Mouse (Mus musculus): Measurements from ENCODE around the gene Hsf4. TPM values are rescaled to one million over a fixed set of nuclear protein-coding genes. Genes with fewer than 3 reads are reported as not detected.

The Hsf4 gene
- total and polyA plus RNA-seq, 2 experiments from 2014 or later: 0.30 to 0.90 TPM

DNA sequence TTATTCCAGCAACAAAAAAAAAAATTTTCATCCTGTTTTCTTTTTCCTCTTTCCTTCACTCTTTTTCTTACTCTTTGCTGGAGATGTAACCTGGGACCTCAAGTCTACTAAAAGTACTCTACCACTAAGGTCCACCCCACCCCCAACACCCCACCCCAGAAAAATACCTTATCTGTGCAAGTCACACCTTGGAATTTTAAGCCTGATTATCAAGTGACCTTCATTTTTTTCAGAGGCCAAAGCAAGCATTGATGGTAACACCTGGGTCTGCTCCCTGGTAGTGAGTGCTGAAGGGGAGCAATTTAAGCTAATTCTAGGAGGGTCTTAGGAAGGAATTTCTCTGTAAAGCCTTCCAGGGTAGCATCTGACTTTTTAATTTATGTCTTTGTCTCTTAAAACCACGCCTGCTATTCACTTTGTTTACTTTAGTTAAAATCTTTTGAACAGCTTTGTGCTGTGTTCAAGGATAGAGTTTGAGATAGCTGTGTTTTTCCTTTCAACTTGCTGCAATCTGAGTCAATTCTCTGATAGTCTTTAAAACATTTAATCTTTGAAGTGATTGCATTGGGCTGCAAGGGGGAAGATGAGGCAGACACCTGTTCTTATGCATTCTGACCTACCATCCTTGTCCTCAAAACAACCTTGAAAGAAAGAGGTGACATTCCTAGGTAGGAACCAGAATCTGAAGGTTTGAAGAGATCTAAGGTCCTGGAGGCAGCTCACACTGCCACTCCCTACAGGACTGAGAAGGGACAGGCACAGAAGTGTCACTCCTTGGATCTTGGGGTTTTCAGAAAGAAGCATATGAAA, 36.3 kb upstream of the Hsf4 start:
- H3K27ac ChIP-seq (ENCODE audit: low read depth, low read length): no peak overlapping the region
- no peak overlapping the region for H3K4me2 ChIP-seq (ENCODE audit: low read depth)
- no peaks in the 10 kb centered on the region for H3K27me3 ChIP-seq (ENCODE audit: insufficient read depth, low read length)
- no peak overlapping the region for H3K9ac ChIP-seq
- WGBS: 72% methylated on average over 1 of the region's 1 CpGs
- TF ChIP-seq CTCF (IDR thresholded peaks at IDR 0.05; ENCODE audit: low read depth): no peak
- no peak for ATAC-seq
- no peak overlapping the region for H3K4me3 ChIP-seq (ENCODE audit: low read depth, low read length)
- H3K36me3 ChIP-seq (ENCODE audit: insufficient read depth): peaks cover 12% of the 10 kb centered on the region; the same call in 1 of the 2 replicates
- H3K9me3 ChIP-seq (ENCODE audit: low read length): no peaks in the 10 kb centered on the region
- no peaks in the 10 kb centered on the region for H3K4me1 ChIP-seq (ENCODE audit: insufficient read depth)
- DNase-seq: no peak

DNA sequence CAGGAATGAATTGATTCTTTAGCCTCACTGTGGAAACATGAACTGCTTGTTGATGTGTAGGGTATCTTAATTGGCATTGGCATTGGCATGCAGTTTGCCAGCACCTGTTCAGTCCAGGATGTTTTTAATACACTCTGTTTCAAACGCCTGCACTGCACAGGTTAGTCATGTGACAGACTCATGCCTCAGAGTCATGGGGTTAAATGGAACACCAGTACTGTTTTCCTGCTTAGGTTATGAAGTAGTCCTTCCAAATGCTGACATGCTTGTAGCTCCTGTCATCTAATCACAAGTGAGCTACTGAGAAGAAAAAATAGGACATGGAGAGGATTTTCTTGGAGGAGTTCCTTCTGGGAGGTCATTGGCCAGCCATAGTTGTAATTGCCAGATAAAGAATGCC, 34.4 kb upstream of the Hsf4 start:
- DNase-seq (no peak), ATAC-seq (no peak)
- Histone ChIP-seq H3K4me3 (ENCODE audit: low read depth, low read length) (no peak overlapping the region), H3K36me3 (ENCODE audit: insufficient read depth) (peaks cover 19% of the 10 kb centered on the region), H3K4me2 (ENCODE audit: low read depth) (no peak overlapping the region), H3K27me3 (ENCODE audit: insufficient read depth, low read length) (no peaks in the 10 kb centered on the region), H3K9ac (no peak overlapping the region), H3K27ac (ENCODE audit: low read depth, low read length) (no peak overlapping the region), H3K4me1 (ENCODE audit: insufficient read depth) (no peaks in the 10 kb centered on the region), H3K9me3 (ENCODE audit: low read length) (no peaks in the 10 kb centered on the region)
- WGBS: 84% methylated on average over 1 of the region's 1 CpGs
- TF ChIP-seq CTCF (IDR thresholded peaks at IDR 0.05; ENCODE audit: low read depth): no peak

DNA sequence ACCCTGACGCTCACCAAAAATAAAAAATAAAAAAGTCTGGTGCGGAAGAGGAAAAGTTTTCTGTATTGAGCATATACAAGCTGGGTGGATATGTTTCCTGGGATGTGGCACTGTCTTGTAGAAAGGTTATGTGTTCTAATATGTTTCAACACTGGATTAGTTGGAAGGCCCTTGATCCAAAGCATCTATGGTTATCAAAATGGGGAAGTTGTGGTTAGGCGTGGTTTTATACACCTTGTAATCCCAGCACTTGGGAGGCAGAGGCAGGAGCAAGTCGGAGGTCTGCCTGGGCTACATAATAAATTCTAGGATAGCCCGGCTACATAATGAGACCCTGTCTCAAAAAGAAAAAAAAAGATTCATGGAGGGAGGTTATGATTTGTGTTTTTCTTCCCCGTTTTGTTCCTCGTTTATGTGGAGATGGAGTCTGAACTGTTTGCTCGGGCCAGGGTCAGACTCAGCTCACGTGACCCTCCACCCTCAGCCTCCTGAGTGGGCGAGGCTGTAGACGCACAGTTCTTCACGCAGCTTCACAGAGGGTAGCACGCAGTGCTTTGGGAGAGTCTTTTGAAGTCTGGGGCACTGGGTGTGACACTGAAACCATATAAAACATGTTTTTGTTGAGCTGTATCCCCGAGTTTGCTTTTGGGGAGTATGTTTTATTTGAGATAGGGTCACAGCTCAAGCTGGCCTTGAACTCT, 32.0 kb upstream of the Hsf4 start:
- H3K4me2 ChIP-seq (ENCODE audit: low read depth): no peak overlapping the region
- WGBS: 92% methylated on average over 14 of the region's 14 CpGs
- peaks cover 38% of the 10 kb centered on the region for H3K36me3 ChIP-seq (ENCODE audit: insufficient read depth)
- DNase-seq: no peak
- no peak overlapping the region for H3K9ac ChIP-seq
- H3K9me3 ChIP-seq (ENCODE audit: low read length): no peaks in the 10 kb centered on the region
- H3K4me1 ChIP-seq (ENCODE audit: insufficient read depth): no peaks in the 10 kb centered on the region
- H3K4me3 ChIP-seq (ENCODE audit: low read depth, low read length): no peak overlapping the region
- no peak overlapping the region for H3K27ac ChIP-seq (ENCODE audit: low read depth, low read length)
- no peak for ATAC-seq
- H3K27me3 ChIP-seq (ENCODE audit: insufficient read depth, low read length): no peaks in the 10 kb centered on the region
- TF ChIP-seq CTCF (IDR thresholded peaks at IDR 0.05; ENCODE audit: low read depth): no peak

DNA sequence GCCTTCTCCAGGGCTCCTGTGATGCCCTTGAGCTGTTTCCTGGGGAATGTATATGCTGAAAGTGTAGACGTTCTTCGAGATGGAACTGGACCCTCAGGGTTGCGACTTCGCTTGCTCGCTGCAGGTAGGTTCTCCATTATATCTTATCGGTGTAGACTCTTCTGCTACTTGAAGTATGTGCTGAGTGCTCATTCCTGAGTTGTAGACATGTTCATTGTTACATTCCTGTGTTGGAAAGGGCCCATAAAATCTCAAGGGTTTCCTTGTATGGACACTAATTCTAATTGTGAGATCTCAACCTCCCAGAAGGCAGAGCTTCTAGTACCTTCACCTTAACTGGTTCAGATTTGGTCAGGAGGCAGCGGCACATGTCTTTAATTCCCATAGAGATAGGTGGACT, 28.6 kb upstream of the Hsf4 start:
- Histone ChIP-seq H3K9me3 (ENCODE audit: low read length) (no peaks in the 10 kb centered on the region), H3K27ac (ENCODE audit: low read depth, low read length) (no peak overlapping the region), H3K9ac (no peak overlapping the region), H3K4me2 (ENCODE audit: low read depth) (no peak overlapping the region), H3K27me3 (ENCODE audit: insufficient read depth, low read length) (no peaks in the 10 kb centered on the region), H3K36me3 (ENCODE audit: insufficient read depth) (peaks cover 35% of the 10 kb centered on the region), H3K4me3 (ENCODE audit: low read depth, low read length) (no peak overlapping the region), H3K4me1 (ENCODE audit: insufficient read depth) (no peaks in the 10 kb centered on the region)
- WGBS: 98% methylated on average over 7 of the region's 7 CpGs
- no peak for DNase-seq
- TF ChIP-seq CTCF (IDR thresholded peaks at IDR 0.05; ENCODE audit: low read depth): no peak
- no peak for ATAC-seq

DNA sequence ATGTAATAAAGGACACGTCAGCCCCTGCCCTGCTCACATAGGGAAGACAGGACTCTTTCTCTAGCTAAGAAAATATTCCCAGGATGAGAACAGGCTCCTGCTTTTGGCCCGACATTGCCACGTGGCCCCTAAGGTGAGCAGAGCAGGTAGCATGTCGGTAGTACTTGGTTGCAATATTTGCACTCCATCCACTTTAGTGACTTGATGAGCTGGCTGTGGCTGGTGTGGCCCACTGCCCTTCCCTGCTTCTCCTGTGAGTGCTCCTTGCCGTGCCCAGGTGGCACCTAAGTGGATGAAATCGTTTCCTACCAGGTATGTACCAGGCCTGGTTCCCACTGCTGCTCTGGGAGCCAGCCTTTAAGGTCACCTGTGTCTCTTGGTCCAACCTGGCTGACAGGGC, 17.6 kb upstream of the Hsf4 start:
- H3K4me2 ChIP-seq (ENCODE audit: low read depth): no peak overlapping the region

DNA sequence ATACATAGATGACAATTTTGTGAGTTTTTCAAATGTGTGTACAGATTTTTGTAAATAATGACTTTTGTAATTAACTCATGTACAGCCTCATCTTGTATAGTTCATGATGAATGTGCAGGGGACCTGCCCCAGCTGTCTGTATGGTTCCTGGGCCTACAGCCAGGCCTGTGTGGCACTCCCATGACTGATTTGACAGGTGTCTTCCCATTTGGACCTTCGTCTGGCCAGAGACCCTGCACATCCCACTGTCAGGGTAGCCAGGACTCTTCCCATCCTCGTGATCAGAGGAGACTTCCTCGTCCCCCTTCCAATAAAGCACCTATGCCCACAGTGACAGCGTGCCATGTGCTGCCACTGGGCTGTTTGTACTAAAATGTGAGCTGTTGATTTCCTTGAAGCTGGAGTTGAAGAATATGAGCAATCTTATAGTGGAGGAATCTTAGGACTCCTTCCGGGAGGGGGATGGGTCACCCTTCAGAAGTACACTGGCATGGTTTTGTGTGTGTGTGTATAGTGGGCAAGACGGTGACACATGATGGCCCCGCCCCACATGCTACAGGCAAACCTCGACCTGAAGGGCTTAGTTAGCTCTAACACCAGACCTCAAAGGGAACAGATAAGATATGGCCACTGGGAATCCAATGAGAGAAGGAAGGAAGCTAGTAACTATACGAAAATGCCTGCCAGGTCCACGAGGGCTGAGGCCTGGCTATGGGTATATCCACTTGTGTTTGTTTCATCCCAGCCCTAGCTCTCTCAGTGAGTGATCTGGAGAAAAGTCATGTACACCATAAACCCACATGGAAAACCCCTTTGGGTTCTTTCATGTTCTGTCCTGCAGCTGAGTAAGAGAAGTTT, 16.7 kb upstream of the Hsf4 start:
- no peak overlapping the region for H3K4me3 ChIP-seq (ENCODE audit: low read depth, low read length)
- WGBS: 91% methylated on average over 10 of the region's 10 CpGs
- H3K4me1 ChIP-seq (ENCODE audit: insufficient read depth): peaks cover 4% of the 10 kb centered on the region
- no peak overlapping the region for H3K9ac ChIP-seq
- TF ChIP-seq CTCF (IDR thresholded peaks at IDR 0.05; ENCODE audit: low read depth): no peak
- DNase-seq (no peak), ATAC-seq (no peak)
- no peak overlapping the region for H3K4me2 ChIP-seq (ENCODE audit: low read depth)
- no peaks in the 10 kb centered on the region for H3K9me3 ChIP-seq (ENCODE audit: low read length)
- H3K36me3 ChIP-seq (ENCODE audit: insufficient read depth): peaks cover 52% of the 10 kb centered on the region
- H3K27ac ChIP-seq (ENCODE audit: low read depth, low read length): no peak overlapping the region
- peaks cover 7% of the 10 kb centered on the region for H3K27me3 ChIP-seq (ENCODE audit: insufficient read depth, low read length)

More for the DNA sequence above, 17.6 kb upstream of the Hsf4 start:
- DNase-seq (no peak), ATAC-seq (no peak)
- Histone ChIP-seq H3K9me3 (ENCODE audit: low read length) (no peaks in the 10 kb centered on the region), H3K36me3 (ENCODE audit: insufficient read depth) (peaks cover 59% of the 10 kb centered on the region), H3K9ac (no peak overlapping the region), H3K4me3 (ENCODE audit: low read depth, low read length) (no peak overlapping the region), H3K27ac (ENCODE audit: low read depth, low read length) (no peak overlapping the region), H3K4me1 (ENCODE audit: insufficient read depth) (peaks cover 4% of the 10 kb centered on the region), H3K27me3 (ENCODE audit: insufficient read depth, low read length) (no peaks in the 10 kb centered on the region; the same call in 1 of the 2 replicates)
- no peak for TF ChIP-seq CTCF (IDR thresholded peaks at IDR 0.05; ENCODE audit: low read depth)
- WGBS: 95% methylated on average over 6 of the region's 6 CpGs

Data from forebrain, postnatal 0 days (tissue).